Mouse (Mus musculus): ENCODE results near the gene Stoml1.
"Not testable (repeated sequence)": the region's sequence is repeated elsewhere in the genome, so short reads cannot be mapped to it uniquely, and the experiment has no call there.

Stoml1 gene

DNA sequence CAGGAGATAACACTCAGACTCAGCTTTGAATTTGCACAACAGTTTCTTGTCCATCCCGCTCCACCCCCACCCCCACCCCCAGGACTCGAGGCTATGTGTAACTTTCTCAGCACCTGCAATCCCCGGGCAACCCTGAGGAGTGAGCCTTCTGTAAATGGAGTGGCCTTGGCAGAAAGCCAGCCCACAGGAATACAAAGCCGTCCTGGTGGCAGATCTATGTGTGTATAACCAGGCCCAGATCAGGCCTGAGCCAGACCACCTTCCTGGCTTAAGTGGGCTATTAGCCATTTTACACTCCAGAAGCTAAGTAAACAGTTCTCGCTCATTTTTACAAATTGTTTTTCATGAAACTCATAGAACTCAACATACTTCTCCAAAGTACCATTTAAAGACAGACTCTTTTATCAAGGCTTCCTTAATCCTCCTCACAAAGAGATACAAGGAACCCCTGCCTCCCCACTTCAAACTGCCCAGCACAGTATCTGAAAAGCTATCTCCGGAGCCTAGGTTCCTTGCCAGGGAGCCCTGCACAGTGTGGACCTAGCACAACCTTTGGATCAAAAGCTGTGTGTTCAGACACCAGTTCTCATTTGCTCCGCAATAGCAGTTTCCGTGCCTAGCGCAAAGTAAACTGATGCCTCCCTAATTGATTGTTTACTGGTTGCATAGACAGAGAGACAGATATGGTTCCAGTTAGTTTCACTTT lies 11.0 kb upstream of the Stoml1 start:
- DNase-seq (ENCODE audit: low read depth, low spot score), result peak; percentile 43

DNA sequence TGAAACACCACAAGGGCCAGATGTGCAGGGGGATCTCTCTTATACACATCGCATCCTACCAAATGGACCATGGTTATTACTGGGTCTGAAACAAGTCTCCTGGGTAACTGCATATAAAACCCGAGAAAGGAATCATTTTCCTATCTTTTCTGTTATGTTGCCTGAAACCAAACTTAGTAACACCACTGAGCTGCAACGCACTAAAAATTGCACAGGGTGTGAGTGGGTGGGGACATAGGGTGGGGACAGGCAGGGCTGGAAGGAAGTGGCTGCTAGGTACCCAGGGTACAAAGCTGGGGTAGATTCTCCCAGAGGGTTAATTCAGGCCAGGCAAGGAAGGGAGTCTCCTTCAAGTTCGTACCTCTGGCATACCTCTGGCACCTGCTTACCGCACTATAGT lies 10.3 kb upstream of the Stoml1 start:
- DNase-seq (ENCODE audit: low read depth, low spot score), result no peak

DNA sequence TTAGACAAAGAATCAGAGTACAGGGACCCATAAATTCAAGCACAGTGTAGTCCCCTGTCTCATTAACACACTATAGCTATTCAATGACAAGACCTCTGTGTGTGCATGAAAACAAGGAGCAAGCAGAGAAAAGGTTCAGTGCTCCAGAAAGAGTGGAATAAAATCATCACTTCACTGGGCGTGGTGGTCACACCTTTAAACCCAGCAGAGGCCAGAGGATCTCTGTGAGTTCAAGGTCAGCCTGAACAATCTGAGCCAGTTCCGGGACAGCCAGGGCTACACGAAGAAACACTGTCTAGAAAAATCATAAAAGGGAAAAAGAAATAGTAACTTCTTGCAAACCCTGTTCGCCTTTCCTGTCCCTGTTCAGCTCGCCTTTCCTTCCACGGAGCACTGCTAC lies 9.3 kb upstream of the Stoml1 start:
- no peak for DNase-seq (ENCODE audit: low read depth, low spot score)

GRCm38 (mm10) chr9:58246083-58246591 lies 6.8 kb upstream of the Stoml1 start:
- DNase-seq (ENCODE audit: low read depth, low spot score), result no peak

DNA sequence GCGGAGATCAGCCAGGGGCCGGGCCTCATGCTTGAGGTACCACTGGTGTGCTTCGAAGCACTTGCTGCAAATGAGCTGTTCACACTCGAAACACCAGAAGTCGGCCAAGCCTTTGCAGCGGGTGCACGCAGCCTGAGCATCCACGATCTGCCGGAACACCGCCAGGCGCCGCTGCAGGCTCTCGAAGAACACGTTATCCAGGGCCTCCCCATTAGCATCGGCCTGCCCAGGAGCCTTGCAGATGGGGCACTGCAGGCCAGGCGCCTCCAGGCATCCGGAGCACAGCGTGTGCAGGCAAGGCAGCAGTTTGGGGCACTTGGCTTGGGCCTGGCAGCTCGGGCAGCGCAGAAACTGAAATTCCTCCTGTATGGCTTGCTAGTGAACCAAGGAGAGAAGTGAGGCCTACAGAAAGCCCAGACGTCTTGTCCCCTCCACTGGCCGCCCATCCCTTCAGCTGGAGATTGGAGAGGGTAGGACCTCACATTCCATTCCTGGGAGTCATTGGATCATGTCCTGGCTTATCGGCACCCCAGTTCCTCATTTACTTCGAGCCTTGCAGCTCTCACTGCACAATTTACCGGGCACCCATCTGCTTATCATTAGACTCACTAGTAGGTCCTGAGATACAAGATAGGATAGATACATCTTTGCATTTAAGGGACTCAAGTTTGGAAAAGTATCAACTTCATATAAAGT lies 5.8 kb upstream of the Stoml1 start:
- peak; percentile 83 for DNase-seq (ENCODE audit: low read depth, low spot score)

DNA sequence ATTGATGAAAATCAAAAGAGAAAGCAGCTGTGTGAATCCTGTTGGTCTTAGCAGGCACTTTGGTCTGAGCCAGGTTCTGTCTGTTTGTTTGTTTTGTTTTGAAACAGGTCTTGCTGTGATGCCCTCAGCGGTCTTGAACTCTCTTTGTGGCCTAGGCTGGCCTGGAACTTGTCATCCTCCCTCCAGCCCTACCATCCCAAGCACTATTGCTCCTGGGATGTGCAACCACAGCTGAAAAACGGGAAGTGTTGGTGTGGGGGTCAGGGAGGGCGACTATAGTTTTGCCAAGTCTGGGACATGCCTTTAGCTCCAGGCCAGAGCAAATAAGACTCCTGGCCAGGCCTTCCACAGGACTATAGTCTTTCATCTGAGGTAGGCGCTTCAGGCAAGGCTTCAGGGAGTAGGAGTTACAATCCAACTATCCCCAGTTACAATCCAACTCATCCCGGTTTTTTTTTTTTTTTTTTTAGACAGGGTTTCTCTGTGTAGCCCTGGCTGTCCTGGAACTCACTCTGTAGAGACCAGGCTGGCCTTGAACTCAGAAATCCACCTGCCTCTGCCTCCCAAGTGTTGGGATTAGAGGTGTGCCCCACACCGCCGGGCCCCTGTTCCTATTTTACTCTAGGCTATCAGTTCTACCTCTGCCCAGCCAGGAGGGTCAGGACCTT lies 4.1 kb upstream of the Stoml1 start:
- DNase-seq (ENCODE audit: low read depth, low spot score), result no peak

DNA sequence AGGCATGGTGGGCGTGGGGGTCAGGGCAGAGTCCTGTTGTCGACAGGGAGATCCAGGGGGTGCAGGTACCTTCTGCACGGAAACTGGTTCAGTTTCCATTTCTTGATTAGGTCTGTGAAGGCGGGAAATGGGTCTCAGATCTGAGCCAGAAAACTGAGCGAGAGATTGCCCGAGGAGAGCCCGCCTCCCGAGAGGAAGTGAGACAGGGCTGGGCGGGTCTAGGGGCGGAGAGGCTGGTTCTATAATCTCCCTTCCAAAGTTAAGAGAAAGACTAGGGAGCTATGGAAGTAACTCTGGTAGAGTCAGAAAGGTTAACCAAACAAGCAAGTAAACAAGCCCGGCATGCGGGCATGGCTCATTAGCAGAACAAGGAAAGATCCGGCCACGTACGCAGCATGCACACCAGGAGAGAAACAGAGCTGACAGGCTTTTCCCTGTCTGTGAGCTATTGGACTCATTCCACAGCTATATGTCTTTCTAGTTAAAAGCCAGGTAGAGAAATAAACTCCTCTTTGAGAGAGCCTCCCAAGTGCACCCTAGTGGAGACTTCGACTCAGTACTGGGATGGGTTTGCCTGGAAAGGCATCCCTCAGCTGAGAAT lies 3.3 kb upstream of the Stoml1 start, which contains the start of gene Pml:
Gene Pml (minus strand): TSS at position 195 of the 601 bp plus-strand sequence.
- DNase-seq (ENCODE audit: low read depth, low spot score), result peak; percentile 45

DNA sequence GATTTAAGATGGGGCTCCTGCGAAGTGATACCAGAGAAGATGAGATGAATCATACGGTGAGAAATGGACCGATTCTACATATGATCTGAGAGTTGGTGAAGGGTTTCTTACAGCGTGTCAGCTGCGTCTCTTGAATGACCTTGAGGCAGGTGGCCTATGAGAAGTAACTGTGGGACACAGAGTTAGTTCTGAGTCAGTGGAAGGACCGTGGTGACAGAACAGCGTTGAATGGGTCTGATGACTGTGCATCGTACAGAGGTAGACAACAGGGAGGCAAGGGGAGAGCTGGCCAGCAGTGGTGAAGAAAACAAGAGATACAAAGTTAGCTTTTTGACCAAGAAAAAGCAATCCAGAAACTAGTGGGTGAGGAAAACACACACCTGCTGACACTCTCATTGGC lies 2.6 kb upstream of the Stoml1 start:
- DNase-seq (ENCODE audit: low read depth, low spot score), result no peak

DNA sequence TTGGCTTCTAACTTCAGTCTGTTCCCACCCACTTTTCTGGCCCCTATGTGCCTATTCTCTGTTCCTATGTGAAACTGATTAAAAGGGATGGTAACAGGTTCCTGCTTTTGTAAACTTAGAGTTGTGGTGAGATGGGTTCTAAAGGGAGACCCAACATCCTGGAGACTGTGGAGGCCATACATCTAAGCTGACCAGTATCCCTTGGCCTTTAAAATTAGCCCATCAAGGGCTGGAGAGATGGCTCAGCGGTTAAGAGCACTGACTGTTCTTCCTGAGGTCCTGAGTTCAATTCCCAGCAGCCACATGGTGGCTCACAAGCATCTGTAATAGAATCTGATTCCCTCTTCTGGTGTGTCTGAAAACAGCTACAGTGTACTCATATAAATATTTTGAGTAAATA lies 2.2 kb upstream of the Stoml1 start:
- not testable (repeated sequence) for DNase-seq (ENCODE audit: low read depth, low spot score)

DNA sequence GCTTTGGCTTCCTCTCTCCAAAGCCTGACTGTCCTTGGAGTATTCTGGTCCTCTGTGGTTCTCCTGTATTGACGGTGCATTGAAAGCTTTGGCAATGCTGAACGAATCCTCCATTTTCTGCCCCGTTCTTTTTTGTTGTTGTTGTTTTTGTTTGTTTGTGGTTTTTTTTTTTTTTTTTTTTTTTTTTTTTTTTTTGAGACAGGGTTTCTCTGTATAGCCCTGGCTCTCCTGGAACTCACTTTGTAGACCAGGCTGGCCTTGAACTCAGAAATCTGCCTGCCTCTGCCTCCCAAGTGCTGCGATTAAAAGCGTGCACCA lies 800 bp downstream of the Stoml1 start:
- DNase-seq (ENCODE audit: low read depth, low spot score), result not testable (repeated sequence)

GRCm38 (mm10) chr9:58255105-58255504 lies 2.1 kb downstream of the Stoml1 start:
- no peak for DNase-seq (ENCODE audit: low read depth, low spot score)

DNA sequence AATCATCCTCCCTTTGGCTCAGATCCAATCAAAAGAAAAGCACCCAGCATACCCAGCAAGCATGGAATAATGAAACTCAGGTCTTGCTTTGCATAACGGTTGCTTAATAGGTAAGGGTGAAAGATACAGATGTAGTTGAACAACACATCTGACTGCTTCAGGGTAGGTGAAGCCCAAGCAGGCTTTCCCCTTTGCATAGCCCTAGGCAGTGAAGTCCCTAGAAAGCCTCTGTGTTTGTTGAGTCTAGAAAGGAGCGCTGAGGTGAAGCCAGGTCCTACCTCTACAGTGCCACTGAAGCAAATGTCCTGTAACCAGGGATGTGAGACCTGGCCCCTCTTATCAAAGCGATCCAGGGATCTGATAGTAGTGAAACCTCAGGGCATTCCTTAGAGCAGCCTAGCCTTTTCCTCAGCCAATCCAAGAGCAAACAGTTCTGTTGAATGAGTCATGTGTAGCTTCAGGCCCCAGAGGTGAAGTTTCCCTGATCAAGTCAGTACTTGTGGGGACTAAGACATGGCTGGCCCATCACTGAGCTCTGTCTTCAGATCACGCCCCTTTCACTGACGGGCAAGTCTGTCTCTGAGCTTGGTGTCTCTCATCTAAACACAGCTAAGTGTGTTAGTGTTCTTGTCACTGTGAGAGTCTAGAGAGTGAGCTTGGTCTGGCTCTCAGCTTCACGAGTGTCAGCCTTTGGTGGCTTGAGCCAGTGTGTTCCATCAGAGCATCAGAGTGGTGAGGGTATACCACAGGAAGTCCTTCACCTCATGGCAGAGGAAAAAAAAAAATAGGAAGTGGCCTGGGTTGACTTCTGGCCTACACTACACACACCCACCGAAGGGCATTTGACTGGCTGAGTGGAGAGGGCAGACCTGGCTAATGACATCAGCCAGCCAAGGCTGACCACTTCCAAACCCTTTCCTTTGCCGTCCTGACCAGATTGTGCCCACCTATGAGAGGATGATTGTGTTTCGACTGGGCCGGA lies 3.0 kb downstream of the Stoml1 start:
- no peak for DNase-seq (ENCODE audit: low read depth, low spot score)

- DNase-seq (ENCODE audit: low read depth, low spot score), result no peak
Measured at GRCm38 (mm10) chr9:58262507-58262906, 9.5 kb downstream of the Stoml1 start.

DNA sequence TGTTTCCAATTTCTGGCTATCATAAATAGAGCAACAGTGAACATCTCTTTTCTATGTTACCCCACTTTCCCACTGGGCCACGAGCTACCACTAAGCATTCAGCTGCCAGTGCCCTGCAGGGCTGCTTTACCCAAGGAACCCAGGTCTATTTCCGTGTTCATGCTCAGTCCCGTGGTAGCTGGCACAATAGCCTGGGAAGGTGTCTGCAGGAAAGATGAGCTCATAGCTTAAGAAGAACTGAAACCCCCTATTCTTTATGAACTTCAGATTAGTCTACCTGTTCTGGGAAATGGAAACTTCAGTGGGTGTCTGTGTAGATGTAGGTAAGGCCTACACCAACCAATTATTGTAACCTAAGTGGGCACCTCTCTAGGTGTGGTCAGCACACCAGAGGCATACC lies 12.4 kb downstream of the Stoml1 start:
- DNase-seq (ENCODE audit: low read depth, low spot score), result no peak

DNA sequence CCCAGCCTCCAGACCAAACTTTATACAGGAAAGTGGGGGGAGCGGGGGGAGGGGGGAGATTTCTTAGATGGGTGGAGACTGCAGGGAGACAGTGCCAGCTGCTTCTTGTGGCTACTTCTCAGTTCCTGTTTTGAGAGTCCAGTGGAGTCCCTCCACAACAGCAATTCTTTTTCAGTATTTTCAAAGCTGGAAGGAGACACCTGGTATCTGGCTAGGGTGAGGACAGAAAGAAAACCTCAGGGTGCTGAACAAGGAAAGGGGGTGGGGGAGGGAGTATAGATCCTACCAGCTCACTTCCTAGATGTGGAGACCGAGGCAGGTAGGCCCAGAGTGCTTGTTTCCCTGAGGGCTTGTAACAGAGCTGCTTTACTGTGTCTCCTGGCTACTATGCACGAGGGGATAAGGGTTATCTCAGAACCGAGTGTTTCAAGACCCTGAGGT lies 13.6 kb downstream of the Stoml1 start:
- DNase-seq (ENCODE audit: low read depth, low spot score), result no peak

GRCm38 (mm10) chr9:58267046-58267445 lies 14.1 kb downstream of the Stoml1 start:
- DNase-seq (ENCODE audit: low read depth, low spot score), result no peak

DNA sequence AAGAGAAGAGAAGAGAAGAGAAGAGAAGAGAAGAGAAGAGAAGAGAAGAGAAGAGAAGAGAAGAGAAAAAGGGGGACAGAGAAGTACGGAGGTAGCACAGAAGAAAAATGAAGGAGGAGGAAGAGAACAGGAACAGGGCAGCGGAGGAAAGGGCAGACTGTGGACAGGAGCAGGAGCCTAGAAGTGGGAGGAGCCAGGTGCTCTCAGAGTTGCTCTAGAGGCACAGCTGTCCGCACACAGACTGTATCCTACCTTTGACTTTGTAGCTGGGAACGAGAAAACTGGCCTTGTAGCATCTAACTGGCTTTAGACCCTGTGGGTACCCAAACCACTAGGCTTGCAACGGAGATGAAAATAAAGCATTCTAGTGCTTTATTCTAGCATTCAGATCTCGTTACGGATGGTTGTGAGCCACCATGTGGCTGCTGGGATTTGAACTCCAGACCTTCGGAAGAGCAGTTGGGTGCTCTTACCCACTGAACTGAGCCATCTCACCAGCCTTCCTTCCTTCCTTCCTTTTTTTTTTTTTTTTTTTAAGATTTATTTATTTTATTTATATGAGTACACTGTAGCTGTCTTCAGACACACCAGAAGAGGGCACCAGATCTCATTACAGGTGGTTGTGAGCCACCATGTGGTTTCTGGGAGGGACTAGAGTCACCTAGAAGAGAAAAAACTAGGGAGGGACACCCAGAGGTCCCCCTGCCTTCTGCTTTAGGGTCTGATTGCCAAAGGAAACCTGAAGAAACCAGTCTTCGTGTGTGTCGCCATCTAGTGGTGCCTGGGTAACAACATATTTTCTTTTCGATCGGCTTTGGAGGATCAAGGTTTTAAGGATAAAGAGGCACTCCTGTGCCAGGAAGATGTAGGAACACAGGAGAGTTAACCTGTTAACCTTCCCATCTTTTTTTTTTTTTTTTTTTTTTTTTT lies 15.7 kb downstream of the Stoml1 start:
- DNase-seq (ENCODE audit: low read depth, low spot score), result peak; percentile 81

DNA sequence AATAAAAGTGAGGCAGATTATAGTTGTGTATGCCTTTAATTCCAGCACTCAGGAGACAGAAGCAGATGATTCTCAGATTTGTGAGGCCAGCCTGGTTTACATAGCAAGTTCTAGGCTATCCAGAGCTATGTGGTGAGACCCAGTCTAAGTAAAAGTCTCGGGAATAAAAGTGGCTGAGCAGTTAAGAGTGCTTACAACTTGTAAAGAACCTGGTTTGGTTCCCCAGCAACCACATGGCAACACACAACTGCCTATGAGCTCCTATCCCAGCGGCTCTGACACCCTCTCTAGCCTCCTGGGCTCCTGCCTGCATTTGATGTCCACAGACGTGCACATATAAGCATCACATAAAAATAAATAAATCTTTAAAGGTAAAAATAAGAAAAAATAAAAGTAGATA lies 17.1 kb downstream of the Stoml1 start:
- DNase-seq (ENCODE audit: low read depth, low spot score), result no peak

- DNase-seq (ENCODE audit: low read depth, low spot score), result no peak
Measured at GRCm38 (mm10) chr9:58271109-58271508, 18.1 kb downstream of the Stoml1 start.

GRCm38 (mm10) chr9:58271551-58271950 lies 18.6 kb downstream of the Stoml1 start:
- not testable (repeated sequence) for DNase-seq (ENCODE audit: low read depth, low spot score)

Data from mesoderm, embryonic 11.5 days (tissue).